In the genomic region with DNA sequence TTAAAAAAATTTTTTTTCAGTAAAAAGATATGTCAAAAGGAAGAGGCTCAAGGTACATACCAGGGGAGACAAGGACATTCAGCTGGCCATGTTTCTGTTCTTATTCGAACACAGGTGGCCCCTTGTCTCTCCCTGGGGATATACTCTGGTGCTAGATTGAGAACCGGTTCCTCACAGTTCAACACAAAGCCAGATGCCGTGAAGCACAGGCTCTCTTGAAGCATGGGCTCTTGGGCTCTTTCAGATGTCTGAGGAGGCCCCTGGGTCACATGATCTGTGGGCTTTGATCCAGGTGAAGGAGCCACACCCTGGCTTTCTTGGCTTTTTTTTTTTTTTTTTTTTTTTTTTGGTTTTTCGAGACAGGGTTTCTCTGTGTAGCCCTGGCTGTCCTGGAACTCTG, we compare ENCODE assay signal across 32 mouse cellular contexts. TPM values are rescaled to one million over a fixed set of nuclear protein-coding genes. Genes with fewer than 3 reads are reported as not detected.
DNase-seq lines count a peak whose midpoint lies in the region; ATAC-seq lines count a peak whose summit lies in the region.
"Had no signal": no experiment of that assay in that cellular context is flagged by ENCODE, and none has a peak within 500 bp of the region (broad histone marks: within the 10 kb centered on the region; RNA-seq: fewer than 3 reads in every experiment).

No protein-coding gene starts in this region.

- H3K4me1 ChIP-seq in lung, embryonic 16.5 days (replicated peaks; ENCODE audit: control insufficient read depth, insufficient read depth, low read length) = 0 out of 2 replicates have a peak, but pooled peaks cover 3% of the 10 kb centered on the region
- H3K4me1 ChIP-seq: embryonic facial prominence, embryonic 15.5 days; heart, embryonic 10.5 days; intestine, embryonic 15.5 days; midbrain, embryonic 12.5 days; neural tube, embryonic 13.5 days; stomach, embryonic 15.5 days had no signal

- WGBS in lung, embryonic 16.5 days = 61% methylated on average over 4 of the region's 4 CpGs

- no peaks in the 10 kb centered on the region for H3K27me3 ChIP-seq in lung, embryonic 16.5 days (ENCODE audit: control insufficient read depth, insufficient read depth, low read depth, low read length)
- H3K27me3 ChIP-seq: embryonic facial prominence, embryonic 15.5 days; heart, embryonic 15.5 days; intestine, embryonic 15.5 days; liver, embryonic 15.5 days; midbrain, embryonic 12.5 days; neural tube, embryonic 13.5 days; Patski; stomach, embryonic 15.5 days had no signal

- no peak overlapping the region for H3K4me3 ChIP-seq in lung, embryonic 16.5 days (ENCODE audit: low read length)
- H3K4me3 ChIP-seq: embryonic facial prominence, embryonic 15.5 days; heart, embryonic 10.5 days; heart, embryonic 15.5 days; intestine, embryonic 15.5 days; liver, embryonic 15.5 days; midbrain, embryonic 12.5 days; neural tube, embryonic 13.5 days; stomach, embryonic 15.5 days had no signal

- H3K4me2 ChIP-seq in lung, embryonic 16.5 days (ENCODE audit: low read depth, low read length) = no peak overlapping the region
- H3K4me2 ChIP-seq: embryonic facial prominence, embryonic 15.5 days; heart, embryonic 15.5 days; intestine, embryonic 15.5 days; liver, embryonic 15.5 days; midbrain, embryonic 12.5 days; neural tube, embryonic 13.5 days; stomach, embryonic 15.5 days had no signal

- H3K9ac ChIP-seq in lung, embryonic 16.5 days (ENCODE audit: low read length) = no peak overlapping the region
- H3K9ac ChIP-seq: embryonic facial prominence, embryonic 15.5 days; heart, embryonic 15.5 days; intestine, embryonic 15.5 days; liver, embryonic 15.5 days; midbrain, embryonic 12.5 days; neural tube, embryonic 13.5 days; stomach, embryonic 15.5 days had no signal

- DNase-seq in lung, postnatal 4 days = no peak
- DNase-seq in testis, postnatal 14 days (ENCODE audit: low spot score) = peak; percentile 2
- DNase-seq in testis, postnatal 10 days (ENCODE audit: low spot score) = no peak
- DNase-seq in ZHBTc4 (ENCODE audit: low read depth, low spot score) = peak; percentile 71
- no peak for DNase-seq in kidney, adult 11 months
- DNase-seq: adrenal gland, postnatal 36 days; cerebellum, adult 18-20 months; cerebellum, postnatal 10 days; gastrocnemius, postnatal 14 days; heart, adult 11 months; kidney, adult 8-10 months; layer of hippocampus, adult 9-11 months; lung, postnatal 14 days; right cerebral cortex, postnatal 4 days; thymus, adult 2 months; thymus, postnatal 36 days had no signal

- H3K9me3 ChIP-seq in lung, embryonic 16.5 days (ENCODE audit: control insufficient read depth, low read length) = no peaks in the 10 kb centered on the region
- H3K9me3 ChIP-seq: embryonic facial prominence, embryonic 15.5 days; G1E; heart, embryonic 10.5 days; heart, embryonic 15.5 days; intestine, embryonic 15.5 days; liver, embryonic 15.5 days; midbrain, embryonic 12.5 days; neural tube, embryonic 13.5 days; stomach, embryonic 15.5 days had no signal

- ATAC-seq in lung, embryonic 16.5 days (ENCODE audit: low read depth) = 0 out of 2 replicates have a peak, but pooled peaks have one; percentile 30
- ATAC-seq in inflammation-experienced regulatory T-cells, adult 6 months = no peak
- ATAC-seq: CD4-positive, CD25-positive, alpha-beta regulatory T cell, adult 4 months; forebrain, embryonic 14.5 days; hindbrain, embryonic 16.5 days; intestine, embryonic 15.5 days; Patski had no signal

- no peak overlapping the region for H3K27ac ChIP-seq in lung, embryonic 16.5 days (ENCODE audit: low read length)
- H3K27ac ChIP-seq: embryonic facial prominence, embryonic 15.5 days; heart, embryonic 10.5 days; heart, embryonic 15.5 days; intestine, embryonic 15.5 days; kidney, postnatal 0 days; liver, embryonic 15.5 days; midbrain, embryonic 12.5 days; neural tube, embryonic 13.5 days; stomach, embryonic 15.5 days had no signal

- H3K36me3 ChIP-seq in lung, embryonic 16.5 days (ENCODE audit: control insufficient read depth, insufficient read depth, low read length) = peaks cover 19% of the 10 kb centered on the region; the same call in 1 of the 2 replicates
- H3K36me3 ChIP-seq: intestine, embryonic 15.5 days had no signal

RNA-seq across cellular contexts. Expression of a gene that starts 10.6 kb away (rescaled TPM):
- polyA plus RNA-seq in lung, embryonic 16.5 days (2015; fragmentation: Nextera tagmentation; extraction: Ambion mirVana) = 85.6 and 86.3 TPM in 2 replicates
- polyA plus RNA-seq in inflammation-experienced regulatory T-cells, adult 6 months (2017; shearing (Covaris generic)) = 10 to 100 TPM; 83.4 to 94.5 (median 92.4) TPM

RNA-seq across cellular contexts. Expression of a gene that starts 13.5 kb away (rescaled TPM):
- 123 and 128 TPM in 2 replicates for polyA plus RNA-seq in lung, embryonic 16.5 days (2015; fragmentation: Nextera tagmentation; extraction: Ambion mirVana)
- 100 to 1,000 TPM in 1 of 3 experiments, 10 to 100 TPM in 2; 87.5 to 100 (median 90.5) TPM for polyA plus RNA-seq in inflammation-experienced regulatory T-cells, adult 6 months (2017; shearing (Covaris generic))

RNA-seq across cellular contexts. Expression of a gene that starts 13.7 kb away (rescaled TPM):
- 11.8 and 12.9 TPM in 2 replicates for polyA plus RNA-seq in lung, embryonic 16.5 days (2015; fragmentation: Nextera tagmentation; extraction: Ambion mirVana)
- 1 to 10 TPM; 3.8 to 4.5 (median 4.5) TPM for polyA plus RNA-seq in inflammation-experienced regulatory T-cells, adult 6 months (2017; shearing (Covaris generic))

RNA-seq across cellular contexts. Expression of a gene that starts 24.4 kb away (rescaled TPM):
- polyA plus RNA-seq in lung, embryonic 16.5 days (2015; fragmentation: Nextera tagmentation; extraction: Ambion mirVana) = 36.3 and 36.8 TPM in 2 replicates
- polyA plus RNA-seq in inflammation-experienced regulatory T-cells, adult 6 months (2017; shearing (Covaris generic)) = 10 to 100 TPM; 22.1 to 33.3 (median 27.3) TPM

Comparison
In these comparisons a context has a peak if more than half of its experiments do, and no peak if none do; other contexts are left out.
1. DNase-seq: peak in testis, postnatal 14 days (single experiment) and ZHBTc4 (single experiment); none in lung, postnatal 4 days (0 of 2), testis, postnatal 10 days (single experiment) and kidney, adult 11 months (single experiment).